Mouse (Mus musculus): ENCODE data around the gene Fibcd1. TPM values are rescaled to one million over a fixed set of nuclear protein-coding genes. Genes with fewer than 3 reads are reported as not detected.

Gene Fibcd1
- polyA plus RNA-seq, 1 experiment from 2014 or later = 0.91 TPM

- Histone ChIP-seq H3K27me3 (ENCODE audit: control insufficient read depth, insufficient read depth, low read length) (peaks cover 3% of the 10 kb centered on the region), H3K4me1 (replicated peaks; ENCODE audit: control insufficient read depth, insufficient read depth, low read length) (peaks cover 3% of the 10 kb centered on the region; the same call in 1 of the 2 replicates), H3K9ac (ENCODE audit: low read depth, low read length) (no peak overlapping the region), H3K9me3 (ENCODE audit: control insufficient read depth, low read length) (no peaks in the 10 kb centered on the region), H3K4me2 (replicated peaks; ENCODE audit: low read depth, low read length) (no peak overlapping the region), H3K4me3 (ENCODE audit: low read depth, low read length) (no peak overlapping the region), H3K27ac (ENCODE audit: low read depth, low read length) (no peak overlapping the region), H3K36me3 (ENCODE audit: control insufficient read depth, insufficient read depth, low read length) (no peaks in the 10 kb centered on the region)
- ATAC-seq (ENCODE audit: low FRiP score) (no peak), DNase-seq (ENCODE audit: low spot score) (no peak)
- WGBS = 7% methylated on average over 14 of the region's 14 CpGs
These were observed 35.1 kb upstream of the Fibcd1 start for GRCm38 (mm10) chr2:31880868-31881267.

- DNase-seq (ENCODE audit: low spot score) = no peak
- WGBS = 83% methylated on average over 17 of the region's 17 CpGs
- H3K4me2 ChIP-seq (replicated peaks; ENCODE audit: low read depth, low read length) = no peak overlapping the region
- H3K4me1 ChIP-seq (replicated peaks; ENCODE audit: control insufficient read depth, insufficient read depth, low read length) = peaks cover 3% of the 10 kb centered on the region; the same call in 1 of the 2 replicates
- no peaks in the 10 kb centered on the region for H3K36me3 ChIP-seq (ENCODE audit: control insufficient read depth, insufficient read depth, low read length)
- no peak overlapping the region for H3K9ac ChIP-seq (ENCODE audit: low read depth, low read length)
- H3K27me3 ChIP-seq (ENCODE audit: control insufficient read depth, insufficient read depth, low read length) = no peaks in the 10 kb centered on the region; the same call in 1 of the 2 replicates
- no peak for ATAC-seq (ENCODE audit: low FRiP score)
- no peaks in the 10 kb centered on the region for H3K9me3 ChIP-seq (ENCODE audit: control insufficient read depth, low read length)
- H3K27ac ChIP-seq (ENCODE audit: low read depth, low read length) = no peak overlapping the region
- H3K4me3 ChIP-seq (ENCODE audit: low read depth, low read length) = no peak overlapping the region
These were observed 32.8 kb upstream of the Fibcd1 start for GRCm38 (mm10) chr2:31878610-31879009.

GRCm38 (mm10) chr2:31876446-31876845 is 30.6 kb upstream of the Fibcd1 start:
- WGBS = 27% methylated on average over 12 of the region's 12 CpGs
- no peak overlapping the region for H3K9ac ChIP-seq (ENCODE audit: low read depth, low read length)
- H3K36me3 ChIP-seq (ENCODE audit: control insufficient read depth, insufficient read depth, low read length) = no peaks in the 10 kb centered on the region
- H3K4me2 ChIP-seq (replicated peaks; ENCODE audit: low read depth, low read length) = no peak overlapping the region
- DNase-seq (ENCODE audit: low spot score) (no peak), ATAC-seq (ENCODE audit: low FRiP score) (no peak)
- H3K27ac ChIP-seq (ENCODE audit: low read depth, low read length) = no peak overlapping the region
- no peak overlapping the region for H3K4me3 ChIP-seq (ENCODE audit: low read depth, low read length)
- no peaks in the 10 kb centered on the region for H3K27me3 ChIP-seq (ENCODE audit: control insufficient read depth, insufficient read depth, low read length)
- H3K9me3 ChIP-seq (ENCODE audit: control insufficient read depth, low read length) = 0 out of 2 replicates have a peak, but pooled peaks cover 4% of the 10 kb centered on the region
- H3K4me1 ChIP-seq (replicated peaks; ENCODE audit: control insufficient read depth, insufficient read depth, low read length) = peaks cover 3% of the 10 kb centered on the region; the same call in 1 of the 2 replicates

- H3K27me3 ChIP-seq (ENCODE audit: control insufficient read depth, insufficient read depth, low read length) = no peaks in the 10 kb centered on the region
- no peak overlapping the region for H3K9ac ChIP-seq (ENCODE audit: low read depth, low read length)
- 0 out of 2 replicates have a peak overlapping the region, but pooled peaks have one; percentile 30 for H3K27ac ChIP-seq (ENCODE audit: low read depth, low read length)
- ATAC-seq (ENCODE audit: low FRiP score) (peak; percentile 56; the same call in 1 of the 2 replicates), DNase-seq (ENCODE audit: low spot score) (no peak)
- 65% methylated on average over 26 of the region's 26 CpGs for WGBS
- H3K4me3 ChIP-seq (ENCODE audit: low read depth, low read length) = no peak overlapping the region
- 0 out of 2 replicates have a peak, but pooled peaks cover 4% of the 10 kb centered on the region for H3K9me3 ChIP-seq (ENCODE audit: control insufficient read depth, low read length)
- H3K36me3 ChIP-seq (ENCODE audit: control insufficient read depth, insufficient read depth, low read length) = no peaks in the 10 kb centered on the region
- H3K4me1 ChIP-seq (replicated peaks; ENCODE audit: control insufficient read depth, insufficient read depth, low read length) = no peaks in the 10 kb centered on the region; the same call in 1 of the 2 replicates
- no peak overlapping the region for H3K4me2 ChIP-seq (replicated peaks; ENCODE audit: low read depth, low read length)
These were observed 28.6 kb upstream of the Fibcd1 start for GRCm38 (mm10) chr2:31874290-31874855.

GRCm38 (mm10) chr2:31870683-31871082 is 24.9 kb upstream of the Fibcd1 start:
- ATAC-seq (ENCODE audit: low FRiP score) = no peak

GRCm38 (mm10) chr2:31869692-31870091 is 23.9 kb upstream of the Fibcd1 start:
- Histone ChIP-seq H3K9ac (ENCODE audit: low read depth, low read length) (no peak overlapping the region), H3K27ac (ENCODE audit: low read depth, low read length) (no peak overlapping the region), H3K4me3 (ENCODE audit: low read depth, low read length) (no peak overlapping the region), H3K4me2 (replicated peaks; ENCODE audit: low read depth, low read length) (no peak overlapping the region), H3K27me3 (ENCODE audit: control insufficient read depth, insufficient read depth, low read length) (no peaks in the 10 kb centered on the region), H3K4me1 (replicated peaks; ENCODE audit: control insufficient read depth, insufficient read depth, low read length) (no peaks in the 10 kb centered on the region; the same call in 1 of the 2 replicates), H3K9me3 (ENCODE audit: control insufficient read depth, low read length) (0 out of 2 replicates have a peak, but pooled peaks cover 4% of the 10 kb centered on the region), H3K36me3 (ENCODE audit: control insufficient read depth, insufficient read depth, low read length) (no peaks in the 10 kb centered on the region)
- WGBS = 93% methylated on average over 5 of the region's 5 CpGs
- ATAC-seq (ENCODE audit: low FRiP score) (no peak), DNase-seq (ENCODE audit: low spot score) (no peak)

More at GRCm38 (mm10) chr2:31870683-31871082, 24.9 kb upstream of the Fibcd1 start:
- DNase-seq (ENCODE audit: low spot score) = no peak
- H3K4me2 ChIP-seq (replicated peaks; ENCODE audit: low read depth, low read length) = no peak overlapping the region
- no peaks in the 10 kb centered on the region; the same call in 1 of the 2 replicates for H3K4me1 ChIP-seq (replicated peaks; ENCODE audit: control insufficient read depth, insufficient read depth, low read length)
- WGBS = 81% methylated on average over 3 of the region's 3 CpGs
- H3K27ac ChIP-seq (ENCODE audit: low read depth, low read length) = no peak overlapping the region
- no peaks in the 10 kb centered on the region for H3K27me3 ChIP-seq (ENCODE audit: control insufficient read depth, insufficient read depth, low read length)
- no peak overlapping the region for H3K9ac ChIP-seq (ENCODE audit: low read depth, low read length)
- no peak overlapping the region for H3K4me3 ChIP-seq (ENCODE audit: low read depth, low read length)
- 0 out of 2 replicates have a peak, but pooled peaks cover 4% of the 10 kb centered on the region for H3K9me3 ChIP-seq (ENCODE audit: control insufficient read depth, low read length)
- no peaks in the 10 kb centered on the region for H3K36me3 ChIP-seq (ENCODE audit: control insufficient read depth, insufficient read depth, low read length)

GRCm38 (mm10) chr2:31868538-31869164 is 22.8 kb upstream of the Fibcd1 start:
- Histone ChIP-seq H3K4me1 (replicated peaks; ENCODE audit: control insufficient read depth, insufficient read depth, low read length) (no peaks in the 10 kb centered on the region; the same call in 1 of the 2 replicates), H3K36me3 (ENCODE audit: control insufficient read depth, insufficient read depth, low read length) (no peaks in the 10 kb centered on the region), H3K27ac (ENCODE audit: low read depth, low read length) (no peak overlapping the region), H3K4me2 (replicated peaks; ENCODE audit: low read depth, low read length) (no peak overlapping the region), H3K4me3 (ENCODE audit: low read depth, low read length) (no peak overlapping the region), H3K9ac (ENCODE audit: low read depth, low read length) (no peak overlapping the region), H3K9me3 (ENCODE audit: control insufficient read depth, low read length) (0 out of 2 replicates have a peak, but pooled peaks cover 4% of the 10 kb centered on the region), H3K27me3 (ENCODE audit: control insufficient read depth, insufficient read depth, low read length) (no peaks in the 10 kb centered on the region)
- no peak for DNase-seq (ENCODE audit: low spot score)
- WGBS = 67% methylated on average over 10 of the region's 10 CpGs
- no peak for ATAC-seq (ENCODE audit: low FRiP score)

- Histone ChIP-seq H3K4me3 (ENCODE audit: low read depth, low read length) (no peak overlapping the region), H3K9me3 (ENCODE audit: control insufficient read depth, low read length) (0 out of 2 replicates have a peak, but pooled peaks cover 4% of the 10 kb centered on the region), H3K4me2 (replicated peaks; ENCODE audit: low read depth, low read length) (no peak overlapping the region), H3K4me1 (replicated peaks; ENCODE audit: control insufficient read depth, insufficient read depth, low read length) (no peaks in the 10 kb centered on the region; the same call in 1 of the 2 replicates), H3K9ac (ENCODE audit: low read depth, low read length) (no peak overlapping the region), H3K27me3 (ENCODE audit: control insufficient read depth, insufficient read depth, low read length) (no peaks in the 10 kb centered on the region), H3K27ac (ENCODE audit: low read depth, low read length) (no peak overlapping the region), H3K36me3 (ENCODE audit: control insufficient read depth, insufficient read depth, low read length) (no peaks in the 10 kb centered on the region)
- DNase-seq (ENCODE audit: low spot score) (no peak), ATAC-seq (ENCODE audit: low FRiP score) (no peak)
- 84% methylated on average over 8 of the region's 8 CpGs for WGBS
These were observed 22.1 kb upstream of the Fibcd1 start for GRCm38 (mm10) chr2:31867773-31868537.
